Mouse (Mus musculus) kidney, adult 2 months (tissue): ENCODE measurements around the gene Apol9a. TPM values are rescaled to one million over a fixed set of nuclear protein-coding genes. Genes with fewer than 3 reads are reported as not detected.
A peak's percentile ranks its signal among the peaks of the same experiment; 100 is the strongest.

Source experiments
- DNase-seq: peaks from one replicate; pipeline ENCODE4 v3.0.0; 2021
- H3K27ac ChIP-seq: fragments of 200-500 bp; 2 replicates; pipeline ENCODE4 v1.5.1; 2012; ENCODE audit warnings: low read depth, low read length, control low read depth, inconsistent platforms; ENCODE audit not compliant: insufficient read depth
- H3K27me3 ChIP-seq: fragments of 200-500 bp; replicated peaks from 2 replicates; pipeline ENCODE4 v1.6.1; 2012; ENCODE audit warnings: mild to moderate bottlenecking, moderate library complexity, low read length, inconsistent platforms; ENCODE audit not compliant: control insufficient read depth, insufficient read depth
- H3K36me3 ChIP-seq: fragments of 200-500 bp; 2 replicates; pipeline ENCODE4 v1.6.1; 2012; ENCODE audit warnings: mild to moderate bottlenecking, moderate library complexity, low read length, inconsistent platforms; ENCODE audit not compliant: control insufficient read depth, insufficient read depth
- H3K4me1 ChIP-seq: fragments of 200-500 bp; 2 replicates; pipeline ENCODE4 v1.6.1; 2011; ENCODE audit warnings: low read length; ENCODE audit not compliant: control insufficient read depth, insufficient read depth
- H3K4me3 ChIP-seq: fragments of 200-500 bp; 2 replicates; pipeline ENCODE4 v1.5.1; 2011; ENCODE audit warnings: mild to moderate bottlenecking, low read depth, low read length, control low read depth; ENCODE audit not compliant: insufficient read depth
- CTCF ChIP-seq: fragments of 200-500 bp; conservative IDR thresholded peaks from 2 replicates; pipeline ENCODE4 v1.5.1; 2011; ENCODE audit warnings: low read depth, mild to moderate bottlenecking, control low read depth, low read length, moderate library complexity, mixed read lengths; ENCODE audit not compliant: insufficient read depth, insufficient read length
- POLR2A ChIP-seq: fragments of 200-500 bp; IDR thresholded peaks from one replicate; pipeline ENCODE4 v1.6.1; 2011; ENCODE audit warnings: low read depth, low read length, control low read depth
- WGBS: fragments of 180-500 bp; shearing (Covaris S2); methylation state at CpG from one replicate; pipeline ENCODE4 v1.1.7; 2018; 5-methylcytosine and 5-hydroxymethylcytosine counted together
- polyA plus RNA-seq: library from polyadenylated mRNA; depleted of rRNA; stranded (reverse); fragments of >200 nt; gene quantifications from 2 replicates; pipeline ENCODE4 v1.2.3, GENCODE M21; 2012

Apol9a gene
- polyA plus RNA-seq, 1 experiment: 1.5 TPM

DNA sequence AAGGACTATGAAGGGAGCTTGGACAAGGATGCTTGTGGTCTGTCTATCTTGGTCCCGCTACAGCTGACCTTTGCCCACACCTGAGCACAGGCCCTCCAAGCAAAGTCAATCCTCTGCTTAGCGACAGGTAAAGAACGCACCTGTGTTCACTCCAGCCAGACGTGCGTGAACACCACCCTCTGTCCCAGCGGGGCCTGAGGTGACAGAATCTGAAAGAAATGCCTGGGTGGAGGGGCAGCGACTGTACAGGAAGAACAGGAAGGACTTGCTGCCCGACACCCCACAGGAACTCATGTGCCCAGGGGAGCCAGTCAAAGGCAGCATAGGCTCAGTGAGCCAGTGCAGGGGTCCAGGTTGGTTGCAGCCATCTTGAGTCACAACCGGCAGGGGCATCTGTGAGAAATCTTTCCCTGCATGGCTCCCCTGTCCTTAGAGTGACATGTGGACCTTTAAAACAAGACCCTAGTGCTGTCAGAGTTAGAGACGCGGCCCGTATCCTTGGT is 42.1 kb downstream of the Apol9a start:
- DNase-seq: no peak
- no peak overlapping the region for H3K27ac ChIP-seq
- no peaks in the 10 kb centered on the region for H3K27me3 ChIP-seq
- TF ChIP-seq CTCF (no peak), POLR2A (no peak)
- WGBS: 80% methylated on average over 12 of the region's 12 CpGs
- no peaks in the 10 kb centered on the region; the same call in 1 of the 2 replicates for H3K4me1 ChIP-seq
- no peaks in the 10 kb centered on the region for H3K36me3 ChIP-seq
- H3K4me3 ChIP-seq: no peak overlapping the region

DNA sequence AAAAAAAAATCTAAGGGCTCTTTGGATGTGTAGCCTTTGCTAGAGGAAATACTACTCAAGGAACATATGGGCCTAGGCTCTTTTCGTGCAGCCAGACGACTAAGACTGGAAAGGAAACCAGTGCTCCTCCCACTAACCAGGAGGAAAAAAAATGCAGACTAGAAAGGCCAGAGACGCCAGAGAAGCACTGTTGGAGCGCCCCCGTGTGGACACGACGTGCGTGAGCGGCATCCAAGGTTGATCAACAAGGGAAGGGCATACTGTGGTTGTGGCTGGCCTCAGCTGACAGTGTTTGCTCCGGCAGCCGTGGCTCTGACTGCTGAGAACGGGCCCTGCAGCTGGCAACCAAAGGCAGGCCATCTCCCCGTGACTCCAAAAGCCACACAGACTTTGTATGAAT is 42.8 kb downstream of the Apol9a start:
- TF ChIP-seq CTCF (peak; percentile 96), POLR2A (no peak)
- Histone ChIP-seq H3K27ac (peak overlapping the region; percentile 67), H3K27me3 (no peaks in the 10 kb centered on the region), H3K4me3 (no peak overlapping the region), H3K36me3 (no peaks in the 10 kb centered on the region), H3K4me1 (no peaks in the 10 kb centered on the region; the same call in 1 of the 2 replicates)
- DNase-seq: peak; percentile 97
- under 1% methylated on average over 13 of the region's 13 CpGs for WGBS

DNA sequence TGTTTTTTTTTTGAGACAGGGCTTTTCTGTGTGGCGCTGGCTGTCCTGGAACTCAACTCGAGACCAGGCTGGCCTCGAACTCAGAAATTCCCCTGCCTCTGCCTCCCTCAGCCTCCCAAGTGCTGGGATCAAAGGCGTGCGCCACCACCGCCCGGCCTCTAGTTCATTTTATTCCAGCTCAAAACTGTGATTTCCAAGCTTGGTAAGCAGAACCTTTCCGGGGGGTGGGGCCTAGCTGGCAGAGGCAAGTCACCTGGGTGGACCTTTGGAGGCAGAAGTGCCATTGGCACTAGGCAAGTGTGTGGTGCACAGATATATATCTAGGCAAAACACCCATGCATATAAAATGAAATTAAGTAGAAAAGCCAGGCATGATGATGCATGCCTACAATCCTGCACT is 43.4 kb downstream of the Apol9a start:
- H3K27me3 ChIP-seq: no peaks in the 10 kb centered on the region
- H3K4me3 ChIP-seq: no peak overlapping the region
- TF ChIP-seq CTCF: no peak
- TF ChIP-seq POLR2A: no peak
- DNase-seq: peak; percentile 47
- 26% methylated on average over 8 of the region's 8 CpGs for WGBS
- no peaks in the 10 kb centered on the region for H3K36me3 ChIP-seq
- H3K27ac ChIP-seq: peak overlapping the region; percentile 22
- H3K4me1 ChIP-seq: no peaks in the 10 kb centered on the region; the same call in 1 of the 2 replicates

DNA sequence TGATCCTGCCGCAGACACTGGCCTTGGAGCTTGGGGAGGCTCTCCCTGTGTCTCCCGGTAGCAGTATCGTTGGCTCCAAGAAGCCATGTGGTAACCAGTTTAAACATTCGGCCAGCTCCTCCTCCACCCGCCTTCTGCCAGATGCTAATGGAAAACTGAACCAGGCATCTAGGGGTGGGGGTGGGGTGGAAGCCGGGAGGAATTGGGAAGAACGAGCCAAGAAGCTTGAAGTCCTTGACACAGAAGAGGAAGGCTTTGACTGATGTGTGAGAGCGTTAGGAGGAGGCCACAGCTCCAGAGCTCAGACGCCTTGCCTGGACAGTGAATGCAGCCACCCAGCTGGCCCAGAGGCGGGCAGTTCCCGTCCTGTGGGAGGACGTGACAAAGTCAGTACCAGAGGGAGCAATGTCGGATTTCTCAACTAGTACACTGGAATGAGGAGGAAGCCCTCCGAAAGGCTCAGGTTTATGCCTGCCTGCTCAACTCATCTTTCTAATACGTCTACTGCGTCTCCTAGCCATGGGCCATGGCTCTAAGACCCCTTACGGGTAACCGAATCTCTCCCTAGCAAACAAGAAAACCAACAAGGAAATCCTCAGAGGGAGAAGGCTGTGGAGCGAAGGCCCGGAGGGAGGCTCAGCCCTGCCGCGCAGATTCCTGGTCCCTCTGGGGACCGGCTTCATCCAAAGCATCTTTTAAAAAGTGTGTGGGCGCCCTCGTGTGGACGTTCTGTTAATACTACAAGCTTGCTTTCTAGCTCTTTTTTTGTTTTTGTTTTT is 44.0 kb downstream of the Apol9a start:
- Histone ChIP-seq H3K4me1 (no peaks in the 10 kb centered on the region; the same call in 1 of the 2 replicates), H3K4me3 (peak overlapping the region; percentile 18), H3K27me3 (no peaks in the 10 kb centered on the region), H3K27ac (peak overlapping the region; percentile 97), H3K36me3 (no peaks in the 10 kb centered on the region)
- TF ChIP-seq CTCF: peak; percentile 50
- TF ChIP-seq POLR2A: peak; percentile 18
- 1% methylated on average over 26 of the region's 26 CpGs for WGBS
- DNase-seq: peak; percentile 87

DNA sequence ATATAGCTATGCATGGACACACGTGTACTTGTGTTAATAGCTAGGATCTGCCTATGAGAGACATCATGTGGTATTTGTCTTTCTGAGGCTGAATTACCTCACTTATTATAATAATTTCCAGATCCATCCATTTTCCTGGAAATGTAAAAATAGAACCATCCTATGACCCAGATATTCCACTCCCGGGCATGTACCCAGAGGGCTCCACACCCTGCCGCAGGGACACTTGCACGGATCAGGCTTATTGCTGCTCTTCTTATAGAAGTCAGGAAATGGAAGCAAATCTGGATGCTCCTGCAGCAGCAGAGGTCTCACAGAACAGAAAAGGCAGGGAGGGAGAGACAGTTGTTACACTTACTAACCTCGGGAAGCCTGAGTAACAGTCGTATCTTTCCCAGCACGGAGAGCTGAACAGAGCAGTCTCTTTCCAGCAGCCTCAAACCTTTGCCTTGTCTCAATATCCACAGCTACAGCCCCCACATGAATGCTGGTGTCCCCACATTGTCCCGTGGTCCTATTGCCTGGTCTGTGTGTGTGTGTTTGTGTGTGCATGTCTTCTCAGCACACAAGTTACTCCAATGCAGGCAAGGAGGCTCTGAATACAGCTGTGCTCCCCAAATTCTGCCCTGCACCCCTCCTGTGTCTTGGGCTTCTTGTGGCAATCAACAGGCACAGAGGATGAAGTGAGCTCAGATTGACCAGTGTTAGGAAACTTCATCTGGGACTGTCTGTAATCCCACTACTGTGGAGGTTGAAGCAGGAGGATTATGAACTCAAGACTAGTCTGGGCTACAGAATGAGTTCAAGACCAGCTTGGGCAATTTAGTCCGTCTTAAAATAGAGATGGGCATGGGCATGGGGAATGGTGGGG is 45.0 kb downstream of the Apol9a start:
- 55% methylated on average over 9 of the region's 9 CpGs for WGBS
- peak; percentile 44 for DNase-seq
- Histone ChIP-seq H3K4me3 (no peak overlapping the region), H3K27ac (no peak overlapping the region; the same call in 1 of the 2 replicates), H3K4me1 (no peaks in the 10 kb centered on the region; the same call in 1 of the 2 replicates), H3K27me3 (no peaks in the 10 kb centered on the region), H3K36me3 (no peaks in the 10 kb centered on the region)
- TF ChIP-seq CTCF (no peak), POLR2A (no peak)

DNA sequence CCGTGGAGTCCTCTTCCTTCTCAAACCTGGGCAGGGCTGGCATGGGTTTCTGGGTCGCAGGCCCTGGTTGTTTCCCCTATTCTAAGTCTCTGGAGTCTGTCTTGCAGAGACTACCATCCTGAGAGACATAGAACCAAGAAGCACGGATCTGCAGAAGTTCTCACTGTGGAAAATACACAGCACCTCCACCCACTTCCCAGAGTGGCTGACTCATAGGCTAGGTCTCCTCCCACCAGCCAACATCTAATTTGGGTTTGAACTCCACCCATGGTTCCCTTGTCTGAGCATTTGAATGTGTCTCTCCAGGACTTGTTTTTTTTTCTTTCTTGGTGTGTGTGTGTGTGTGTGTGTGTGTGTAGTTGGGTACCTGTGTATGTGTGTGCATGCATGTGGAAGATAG is 46.9 kb downstream of the Apol9a start:
- WGBS: 45% methylated on average over 3 of the region's 3 CpGs
- TF ChIP-seq POLR2A (no peak), CTCF (no peak)
- H3K4me1 ChIP-seq: no peaks in the 10 kb centered on the region; the same call in 1 of the 2 replicates
- H3K4me3 ChIP-seq: no peak overlapping the region
- H3K27me3 ChIP-seq: no peaks in the 10 kb centered on the region
- H3K27ac ChIP-seq: peak overlapping the region; percentile 20; the same call in 1 of the 2 replicates
- H3K36me3 ChIP-seq: no peaks in the 10 kb centered on the region
- DNase-seq: peak; percentile 69
